Mouse (Mus musculus): ENCODE data around the gene Sell.
A peak's percentile ranks its signal among the peaks of the same experiment; 100 is the strongest.
"Not testable (repeated sequence)": the region's sequence is repeated elsewhere in the genome, so short reads cannot be mapped to it uniquely, and the experiment has no call there.

The Sell gene

DNA sequence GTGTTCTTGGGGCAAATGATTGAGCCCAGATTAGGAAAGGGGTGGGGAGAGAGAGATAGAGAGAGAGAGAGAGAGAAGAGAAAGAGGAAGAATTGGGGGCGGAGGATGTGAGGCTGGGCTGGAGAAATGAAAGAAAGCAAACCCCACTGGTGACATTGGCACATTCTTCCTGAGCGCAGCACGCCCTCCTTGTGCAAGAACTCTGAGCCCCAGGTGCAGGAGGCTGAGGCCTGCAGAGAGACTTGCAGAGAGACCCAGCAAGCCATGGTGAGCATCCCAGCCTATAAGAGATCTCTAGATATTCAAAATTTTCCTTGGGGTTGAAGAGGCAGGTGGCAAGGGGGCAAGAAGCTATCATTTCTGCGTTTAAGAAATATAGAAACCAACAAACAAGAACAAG, at the start of gene Sell:
TSS of gene Sell (plus strand) at position 58 of the 400 bp plus-strand sequence.
- DNase-seq (ENCODE audit: low spot score): no peak

DNA sequence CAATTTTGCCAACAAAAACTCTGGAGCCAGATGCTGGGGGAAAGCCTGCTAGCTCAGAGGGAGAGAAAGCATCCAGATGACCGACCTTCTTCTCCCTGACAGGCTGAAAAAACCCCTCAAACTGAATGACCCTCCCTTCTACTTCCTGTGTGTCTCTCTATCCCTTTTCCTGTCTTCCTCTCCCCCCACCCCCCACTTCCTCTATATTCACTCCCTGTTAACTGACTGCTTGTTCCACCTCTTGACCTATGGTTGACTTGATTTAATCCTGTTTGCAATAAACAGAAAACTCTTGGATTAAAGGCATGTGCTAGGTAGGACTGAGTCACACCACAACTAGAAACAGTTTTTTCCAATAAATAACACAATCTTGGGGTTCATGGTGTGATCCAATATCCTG, 47.2 kb upstream of the Sell start:
- no peak for DNase-seq (ENCODE audit: low spot score)

DNA sequence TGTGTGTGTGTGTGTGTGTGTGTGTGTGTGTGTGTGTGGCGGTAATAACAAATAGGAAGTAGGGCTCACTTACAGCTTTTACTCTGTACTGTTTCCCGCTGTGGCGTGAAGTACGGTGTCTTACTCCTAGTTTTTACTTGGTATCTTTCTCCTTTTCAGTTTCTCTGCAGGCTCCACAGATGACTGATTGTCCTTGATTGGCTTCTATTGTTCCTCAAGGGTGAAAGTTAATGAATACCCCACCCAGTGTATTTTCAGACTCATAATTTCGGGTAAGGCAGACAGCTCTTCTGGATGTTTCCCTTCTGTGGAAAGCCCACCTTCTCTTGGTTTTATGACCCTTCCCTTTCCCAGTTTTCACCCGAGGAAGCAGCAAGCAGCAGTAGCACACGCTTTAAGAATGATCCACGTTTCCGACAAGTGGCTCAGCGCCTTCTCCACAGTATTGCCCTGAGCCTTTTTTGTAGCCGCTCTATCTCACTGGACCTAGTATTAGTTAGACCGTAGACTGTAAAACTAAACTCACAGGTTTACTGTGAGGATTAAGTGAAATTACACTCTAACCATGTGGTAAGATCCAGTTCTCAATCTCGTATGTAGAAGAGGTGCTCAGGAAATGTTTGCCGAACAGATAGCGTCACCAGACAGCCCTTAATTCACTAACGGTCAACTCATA, 43.4 kb upstream of the Sell start:
- DNase-seq (ENCODE audit: low spot score): no peak

DNA sequence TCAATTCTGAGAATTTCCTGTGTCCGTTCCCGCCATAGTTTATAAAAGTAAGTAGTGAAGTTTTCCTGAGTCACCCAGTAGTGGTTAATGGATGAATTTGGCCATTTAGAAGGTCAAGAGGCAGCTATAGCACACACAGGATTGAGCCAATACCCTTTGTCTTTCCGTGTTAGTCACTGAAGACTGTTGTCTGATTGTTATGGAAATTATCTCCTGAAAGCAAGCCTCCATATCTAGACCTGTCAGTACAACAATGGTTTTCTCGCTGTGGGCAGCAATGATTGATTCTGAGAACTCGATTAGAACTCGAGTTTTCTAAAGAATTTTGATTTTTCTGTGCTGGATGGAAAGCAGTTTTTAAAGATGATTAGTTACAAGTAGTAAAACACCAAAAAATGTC, 42.0 kb upstream of the Sell start:
- no peak for DNase-seq (ENCODE audit: low spot score)

DNA sequence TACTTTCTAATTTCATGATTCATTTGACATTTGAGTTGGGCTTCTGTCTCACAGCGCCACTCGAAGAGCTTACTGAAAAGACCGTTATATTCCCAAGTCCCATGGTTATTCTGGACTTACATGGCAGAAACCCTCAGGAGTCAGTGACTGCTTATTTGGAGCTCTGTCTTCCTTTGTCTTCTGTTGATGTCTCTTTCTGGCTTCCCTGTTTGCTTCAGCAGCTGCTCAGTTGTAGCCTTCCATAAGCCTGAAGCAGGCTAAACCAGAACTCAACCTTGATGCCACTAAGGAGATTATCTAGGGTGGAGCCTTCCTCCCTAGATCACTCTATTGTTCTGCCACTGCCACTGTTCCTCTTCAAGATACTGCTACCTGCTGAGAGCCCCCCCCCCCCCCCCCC, 41.0 kb upstream of the Sell start:
- not testable (repeated sequence) for DNase-seq (ENCODE audit: low spot score)

DNA sequence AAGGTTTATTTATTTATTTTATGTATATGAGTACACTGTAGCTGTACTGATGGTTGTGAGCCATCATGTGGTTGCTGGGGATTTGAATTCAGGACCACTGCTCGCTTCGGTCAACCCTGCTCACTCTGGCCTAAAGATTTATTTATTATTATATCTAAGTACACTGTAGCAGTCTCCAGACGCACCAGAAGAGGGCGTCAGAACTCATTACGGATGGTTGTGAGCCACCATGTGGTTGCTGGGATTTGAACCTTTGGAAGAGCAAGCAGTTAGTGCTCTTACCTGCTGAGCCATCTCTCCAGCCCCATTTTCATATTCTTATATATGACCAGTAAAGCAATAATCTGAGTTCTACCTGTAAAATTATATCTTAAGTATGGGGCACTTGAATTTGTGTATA, 39.7 kb upstream of the Sell start:
- DNase-seq (ENCODE audit: low spot score): not testable (repeated sequence)

DNA sequence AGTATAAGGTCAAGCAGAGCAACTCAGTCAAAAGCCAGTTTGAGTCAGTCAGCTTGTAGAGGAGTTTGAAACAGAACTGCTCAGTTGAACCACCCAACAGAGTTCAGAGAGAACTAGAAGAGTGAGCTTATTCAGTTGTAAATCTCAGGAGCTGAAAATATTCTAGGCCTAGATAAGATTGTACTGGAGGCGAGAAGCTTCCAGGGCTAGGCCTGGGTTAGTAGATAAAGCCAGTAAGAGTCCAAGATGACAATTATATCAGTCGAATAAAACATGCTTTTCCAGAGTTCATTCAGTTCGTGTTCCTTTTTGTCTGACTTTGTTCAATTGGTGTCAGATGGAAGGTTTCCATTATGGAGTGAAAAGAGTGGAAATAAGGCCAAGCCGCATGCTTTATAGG, 36.1 kb upstream of the Sell start:
- DNase-seq (ENCODE audit: low spot score): no peak

DNA sequence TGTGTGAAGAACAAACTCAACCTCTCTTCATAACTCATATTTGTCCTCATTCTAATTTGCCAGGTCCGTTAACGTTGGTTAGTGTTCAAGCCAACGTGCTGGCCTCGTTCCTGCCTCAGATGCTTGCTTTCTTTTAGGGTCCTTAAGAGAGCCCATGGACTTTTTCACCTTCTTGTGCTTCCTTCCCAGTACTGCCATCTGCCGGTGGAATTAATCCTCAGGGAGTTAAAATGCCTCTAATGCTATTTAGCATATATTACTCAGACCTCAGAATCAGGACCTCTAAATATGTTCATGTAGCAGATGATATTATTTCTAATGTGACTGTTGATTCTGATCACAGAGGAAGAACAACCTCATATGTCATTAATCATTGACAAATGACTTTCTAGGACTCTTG, 34.4 kb upstream of the Sell start:
- DNase-seq (ENCODE audit: low spot score): no peak

DNA sequence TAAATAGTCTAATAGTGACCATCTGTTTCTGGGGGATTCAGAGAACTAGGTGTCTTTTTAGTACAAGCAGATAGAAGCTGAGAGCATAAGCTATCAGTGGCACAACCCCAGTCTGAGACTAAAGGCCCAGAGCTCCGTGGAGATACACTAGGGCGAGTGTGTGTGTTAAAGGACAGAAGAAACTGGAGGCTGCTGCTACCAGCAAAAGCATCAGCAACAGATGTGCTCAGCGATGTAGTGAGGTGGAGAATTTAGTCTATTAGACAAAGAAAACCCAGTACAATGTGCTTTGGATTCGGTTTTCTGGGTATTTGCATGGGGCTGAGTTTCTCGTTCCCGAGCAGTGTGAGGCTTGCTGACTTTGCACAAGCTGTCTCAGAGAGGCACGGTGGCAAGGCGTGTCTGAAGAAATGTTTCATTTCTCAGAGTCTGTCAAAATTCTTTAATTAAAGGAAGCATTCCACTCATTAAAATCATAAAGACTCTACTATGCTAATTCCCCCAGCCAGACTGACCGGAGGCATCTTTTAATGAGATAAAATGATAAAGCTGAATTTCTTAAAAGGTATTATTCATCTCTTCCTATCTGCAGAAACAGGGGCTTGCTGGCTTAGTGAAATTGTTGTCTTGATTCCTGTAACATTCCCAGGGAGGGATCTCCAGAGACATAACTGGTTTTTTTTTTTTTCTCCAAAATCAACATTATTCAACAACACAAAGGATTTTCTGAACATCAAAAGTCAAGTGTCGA, 21.2 kb upstream of the Sell start:
- no peak for DNase-seq (ENCODE audit: low spot score)

DNA sequence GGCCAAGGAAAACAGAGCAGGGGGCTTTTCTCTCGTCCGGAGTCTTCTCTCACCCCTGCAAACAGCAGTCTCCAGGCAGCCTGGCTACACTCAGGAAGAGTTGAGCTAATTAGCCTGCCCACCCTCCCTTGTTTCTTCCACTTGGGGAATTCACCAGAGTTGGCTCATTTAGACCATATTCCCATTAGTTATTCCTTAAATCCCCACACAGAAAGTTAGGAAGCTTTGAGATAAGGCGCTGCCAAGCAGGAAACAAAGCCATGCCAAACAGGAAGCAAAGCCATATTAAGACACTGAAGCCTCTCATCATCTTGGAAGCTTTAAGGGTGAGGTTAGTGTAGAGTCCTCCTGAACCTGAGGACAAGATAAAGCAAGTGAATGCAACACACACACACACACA, 18.2 kb upstream of the Sell start:
- no peak for DNase-seq (ENCODE audit: low spot score)

DNA sequence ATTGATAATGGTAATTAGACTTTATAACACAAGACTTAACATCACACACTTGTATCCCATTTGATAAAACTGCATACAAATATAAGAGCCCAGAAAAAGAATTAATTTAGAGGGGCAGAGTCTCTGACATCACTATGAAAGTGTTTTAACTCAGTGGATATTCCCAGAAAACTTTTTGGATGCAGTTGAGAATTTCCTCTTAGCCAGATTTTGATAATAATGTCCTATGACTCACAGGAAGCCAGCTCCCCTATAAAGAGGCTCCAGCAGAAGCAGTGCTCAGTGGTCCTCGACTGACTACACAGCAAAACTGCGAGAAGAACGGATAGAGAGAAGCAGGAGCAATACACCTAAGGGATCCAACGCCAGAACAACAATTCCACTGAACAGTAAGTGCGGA, 13.8 kb upstream of the Sell start, which contains the start of gene Sele:
TSS of gene Sele (plus strand) at position 301 of the 400 bp plus-strand sequence.
- DNase-seq (ENCODE audit: low spot score): no peak

DNA sequence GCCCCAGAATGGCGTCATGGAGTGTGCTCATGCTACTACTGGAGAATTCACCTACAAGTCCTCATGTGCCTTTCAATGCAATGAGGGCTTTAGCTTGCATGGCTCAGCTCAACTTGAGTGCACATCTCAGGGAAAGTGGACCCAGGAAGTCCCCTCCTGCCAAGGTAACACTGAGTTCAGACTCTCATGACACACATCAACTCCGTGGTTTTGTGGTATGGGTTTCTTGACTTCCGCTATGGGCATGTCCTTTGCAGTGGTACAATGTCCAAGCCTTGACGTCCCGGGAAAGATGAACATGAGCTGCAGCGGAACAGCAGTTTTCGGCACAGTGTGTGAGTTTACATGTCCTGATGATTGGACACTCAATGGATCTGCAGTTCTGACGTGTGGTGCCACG, 8.2 kb upstream of the Sell start:
- no peak for DNase-seq (ENCODE audit: low spot score)

DNA sequence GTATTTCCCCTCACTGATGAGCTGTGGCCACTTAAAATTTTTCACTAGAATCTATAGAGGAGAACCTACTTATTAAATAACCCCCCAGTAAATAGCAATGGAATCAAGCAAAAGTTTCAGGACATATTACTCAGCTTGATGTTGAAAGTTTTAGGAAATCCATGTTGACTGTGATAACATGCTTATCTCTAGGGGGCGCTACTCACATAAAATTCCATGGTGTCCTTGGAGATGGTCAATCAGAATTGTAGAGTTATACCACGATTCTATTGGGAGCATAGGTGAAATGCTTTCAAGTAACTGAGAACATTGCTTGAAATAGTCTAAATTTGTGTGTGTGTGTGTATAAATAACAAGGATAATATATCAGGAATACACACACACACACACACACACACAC, 7.0 kb upstream of the Sell start:
- no peak for DNase-seq (ENCODE audit: low spot score)

DNA sequence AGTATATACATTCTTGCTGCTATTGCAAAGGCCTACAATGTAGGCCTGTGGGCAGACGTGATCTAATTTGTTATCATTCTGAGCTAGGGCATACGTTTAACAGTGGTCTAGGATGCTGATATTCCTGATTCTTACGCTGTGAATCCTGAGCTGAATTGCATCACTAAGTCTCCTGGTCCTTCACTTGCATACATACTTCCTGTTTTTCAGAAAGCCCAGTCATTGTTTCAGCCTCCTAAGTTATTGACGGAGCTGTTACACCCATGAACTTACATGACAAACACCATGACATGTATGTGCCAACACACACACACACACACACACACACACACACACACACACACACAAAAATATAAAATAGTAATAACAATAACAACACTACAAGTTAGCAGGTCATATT, 1.7 kb upstream of the Sell start:
- no peak for DNase-seq (ENCODE audit: low spot score)

DNA sequence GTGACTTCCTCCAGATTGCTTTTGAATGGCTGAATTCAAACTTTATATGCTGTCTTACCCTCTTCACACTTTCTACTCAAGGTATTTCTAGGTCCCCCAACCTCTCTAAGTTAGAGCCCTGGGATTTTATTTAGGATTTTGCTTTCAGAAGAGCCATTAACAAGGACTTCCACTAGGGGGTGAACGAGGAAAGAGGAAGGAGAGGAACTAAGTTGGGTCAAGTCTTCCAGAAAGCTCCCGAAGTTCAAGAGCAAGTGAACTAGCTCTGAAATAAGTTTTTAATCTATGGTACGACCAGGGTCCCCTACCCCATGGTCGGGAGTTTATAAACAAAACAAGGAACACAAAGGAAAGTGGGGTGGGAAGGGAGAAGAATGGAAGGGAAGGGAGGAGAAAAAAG, 504 bp upstream of the Sell start:
- DNase-seq (ENCODE audit: low spot score): peak; percentile 75

DNA sequence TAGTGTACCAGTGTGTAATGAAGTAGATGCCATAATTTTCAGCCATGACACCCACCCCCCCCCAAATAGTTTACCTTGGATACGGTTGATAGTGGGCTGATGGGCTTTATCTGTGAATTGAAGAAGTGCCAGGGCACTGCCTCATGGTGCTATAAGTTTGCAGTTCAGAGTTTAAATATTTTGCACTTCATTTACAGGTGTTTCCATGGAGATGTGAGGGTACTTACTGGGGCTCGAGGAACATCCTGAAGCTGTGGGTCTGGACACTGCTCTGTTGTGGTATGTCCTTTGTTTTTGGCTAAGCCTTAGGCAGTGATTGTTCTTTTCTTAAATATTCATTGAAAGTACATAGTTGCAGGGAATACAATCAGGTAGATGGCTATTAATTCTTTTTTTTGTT, 1.1 kb downstream of the Sell start:
- DNase-seq (ENCODE audit: low spot score): no peak

DNA sequence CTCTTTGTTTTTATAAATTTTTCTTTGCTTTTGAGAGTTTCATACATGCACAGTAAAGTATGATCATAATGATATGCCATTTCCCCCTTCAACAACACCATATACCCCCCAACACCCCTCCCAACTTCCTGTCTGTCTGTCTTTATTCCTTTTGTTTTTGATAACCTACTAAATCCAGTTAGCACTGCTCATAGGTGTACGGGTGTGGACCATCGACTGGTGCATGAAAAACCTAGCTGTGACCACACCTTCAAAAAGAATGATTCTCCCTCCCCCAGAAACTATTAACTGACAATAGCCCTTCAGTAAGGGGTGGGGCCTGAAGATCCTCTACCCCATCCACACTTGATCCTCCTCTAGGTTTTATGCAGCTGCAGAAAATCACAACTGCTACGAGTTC, 2.0 kb downstream of the Sell start:
- no peak for DNase-seq (ENCODE audit: low spot score)

DNA sequence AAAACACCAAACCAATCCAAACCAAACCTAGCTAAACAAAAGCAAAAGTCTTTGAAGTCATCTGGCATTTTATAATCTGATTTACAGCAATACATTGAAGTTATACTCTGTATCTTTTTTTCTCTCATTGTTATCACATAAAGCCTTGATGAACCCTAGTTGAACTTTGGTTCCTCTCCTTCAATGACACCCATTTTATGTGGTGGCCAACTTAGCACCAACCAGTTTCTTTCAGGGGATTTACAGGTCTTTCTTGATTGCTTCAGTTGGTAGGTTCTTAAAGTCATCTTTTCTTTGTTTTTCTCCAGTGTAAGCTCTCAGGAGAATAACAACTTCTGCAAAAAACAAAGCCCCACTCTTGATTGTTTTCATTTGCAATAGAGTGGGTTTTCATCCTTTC, 7.5 kb downstream of the Sell start:
- no peak for DNase-seq (ENCODE audit: low spot score)

DNA sequence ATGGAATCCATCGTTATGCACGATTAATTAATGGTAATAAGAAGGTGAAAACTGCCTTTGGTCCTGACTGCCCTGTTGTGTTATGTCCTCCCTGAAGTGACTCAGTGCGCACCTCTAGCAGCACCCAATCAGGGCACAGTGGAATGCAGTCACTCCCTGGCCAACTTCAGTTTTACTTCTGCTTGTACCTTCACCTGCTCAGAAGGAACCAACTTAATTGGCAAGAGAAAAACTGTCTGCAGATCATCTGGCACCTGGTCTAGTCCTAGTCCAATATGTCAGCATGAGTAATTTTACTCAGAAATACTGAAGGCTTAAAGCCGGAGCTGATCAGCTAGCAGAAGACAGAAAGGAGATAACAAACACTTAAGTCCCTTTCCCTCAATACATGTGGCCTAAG, 8.7 kb downstream of the Sell start:
- DNase-seq (ENCODE audit: low spot score): no peak

DNA sequence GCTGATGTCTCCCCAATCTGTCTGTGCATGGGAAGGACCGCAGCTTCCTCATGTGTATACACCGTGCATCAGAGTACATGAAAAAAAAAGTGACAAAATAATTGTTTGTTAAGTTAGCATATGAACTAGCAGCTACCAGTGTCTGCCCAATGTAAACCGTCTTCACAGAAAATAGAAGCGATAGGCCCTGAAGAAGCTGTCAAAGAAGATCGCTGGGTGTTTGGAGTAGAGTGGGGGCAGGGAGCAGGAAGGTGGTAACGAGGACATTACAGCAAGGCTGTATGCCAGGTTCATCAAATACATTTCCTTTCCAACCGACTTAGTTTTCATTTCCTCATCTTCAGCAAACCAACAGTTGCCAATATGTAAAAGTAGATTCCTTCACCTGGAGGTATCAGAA, 9.3 kb downstream of the Sell start:
- no peak for DNase-seq (ENCODE audit: low spot score)

DNA sequence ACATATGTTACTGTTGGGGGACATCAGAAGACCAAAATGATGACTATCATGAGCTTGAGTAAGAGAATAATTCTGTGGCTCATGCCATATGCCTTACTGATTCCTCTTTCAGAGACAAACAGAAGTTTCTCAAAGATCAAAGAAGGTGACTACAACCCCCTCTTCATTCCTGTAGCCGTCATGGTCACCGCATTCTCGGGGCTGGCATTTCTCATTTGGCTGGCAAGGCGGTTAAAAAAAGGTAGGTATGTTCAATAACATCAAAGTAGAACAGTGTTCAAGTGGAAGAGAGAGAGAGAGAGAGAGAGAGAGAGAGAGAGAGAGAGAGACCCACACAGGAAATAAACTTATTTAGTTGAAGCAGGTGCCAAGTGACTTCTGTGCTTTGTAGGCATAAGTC, 10.2 kb downstream of the Sell start:
- no peak for DNase-seq (ENCODE audit: low spot score)

DNA sequence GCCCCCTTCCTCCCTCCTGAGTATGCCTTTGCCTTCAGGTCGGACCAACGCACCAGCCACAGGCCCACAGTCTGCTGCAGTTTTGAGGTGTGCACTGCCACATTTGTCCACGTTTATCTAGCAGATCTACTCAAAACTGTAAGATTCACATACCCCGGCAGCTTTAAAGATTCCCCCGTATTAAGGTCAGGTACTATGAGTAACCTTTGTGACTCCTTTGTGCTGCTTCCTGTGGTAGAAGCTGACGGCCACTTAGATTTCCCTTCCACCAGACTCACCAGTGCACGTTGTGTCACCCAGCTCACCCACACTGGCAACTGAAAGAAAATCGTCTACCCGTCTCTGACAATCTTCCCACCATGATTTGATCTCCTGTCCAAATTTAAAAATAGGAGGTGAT, 11.3 kb downstream of the Sell start:
- DNase-seq (ENCODE audit: low spot score): no peak

DNA sequence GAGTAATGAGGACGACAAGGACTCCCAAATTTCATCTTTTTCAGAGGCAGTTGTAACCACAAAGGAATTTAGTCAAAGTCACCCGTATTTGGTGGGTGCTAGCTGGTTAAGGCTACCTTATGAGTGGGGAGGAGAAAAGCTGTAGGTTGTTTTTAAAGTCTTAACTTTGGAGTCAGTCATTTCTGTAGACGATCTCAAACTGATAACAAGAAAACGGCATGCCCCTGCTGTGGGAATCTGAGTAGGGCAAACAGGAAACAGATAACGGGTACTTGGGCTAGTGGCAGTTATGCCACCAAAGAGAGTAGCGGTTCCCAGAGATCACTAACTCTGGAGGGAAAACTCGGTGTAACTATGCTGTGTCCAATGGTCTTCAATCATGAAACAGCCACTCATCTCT, 12.0 kb downstream of the Sell start:
- DNase-seq (ENCODE audit: low spot score): no peak

DNA sequence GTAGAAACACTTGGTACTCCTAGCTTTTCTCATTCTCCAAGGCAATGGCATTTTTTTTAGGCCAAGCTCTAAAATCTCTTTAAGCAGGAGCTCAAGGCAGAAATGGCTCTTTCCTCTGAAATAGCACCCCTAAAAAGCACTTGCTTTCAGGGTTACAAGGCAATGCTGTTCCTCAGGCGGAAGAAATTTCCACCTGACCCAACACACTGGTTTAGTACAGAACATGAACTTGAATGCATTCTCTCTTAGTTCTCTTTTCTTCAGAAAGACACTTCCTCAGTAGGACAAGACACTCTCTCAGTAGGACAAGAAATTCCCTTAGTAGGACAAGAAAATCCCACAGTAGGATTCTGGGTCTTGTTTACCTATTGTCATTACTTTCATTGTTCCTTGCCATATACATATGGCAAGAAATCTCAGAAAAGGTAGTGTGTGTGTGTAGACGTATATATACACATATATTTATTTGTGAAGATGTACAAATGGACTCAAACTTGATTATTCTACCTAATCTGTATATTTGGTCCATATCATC, 12.9 kb downstream of the Sell start:
- DNase-seq (ENCODE audit: low spot score): no peak
